Mouse (Mus musculus): ENCODE measurements around the gene C5ar1. TPM values are rescaled to one million over a fixed set of nuclear protein-coding genes. Genes with fewer than 3 reads are reported as not detected.

C5ar1 gene
- polyA plus RNA-seq, 1 experiment from 2014 or later, result 3.4 TPM

GRCm38 (mm10) chr7:16221582-16222272, 37.6 kb downstream of the C5ar1 start, which contains the start of gene Dhx34:
TSS of gene Dhx34 (minus strand) at chr7:16222037.
- Histone ChIP-seq H3K27ac (ENCODE audit: low read depth, low read length) (peak within 1 kb of the TSS; percentile 39), H3K9ac (ENCODE audit: low read depth, low read length) (peak within 1 kb of the TSS; percentile 72), H3K4me2 (peak within 1 kb of the TSS; percentile 68), H3K4me3 (ENCODE audit: low read depth, low read length) (peak within 1 kb of the TSS; percentile 59), H3K27me3 (replicated peaks; ENCODE audit: control insufficient read depth, insufficient read depth, low read length) (no peaks in the 10 kb centered on the region), H3K36me3 (ENCODE audit: control insufficient read depth, insufficient read depth, low read length) (peaks cover 6% of the 10 kb centered on the region), H3K4me1 (replicated peaks; ENCODE audit: control insufficient read depth, insufficient read depth, low read length) (no peaks in the 10 kb centered on the region; the same call in 1 of the 2 replicates), H3K9me3 (ENCODE audit: control insufficient read depth, low read length) (no peaks in the 10 kb centered on the region)
- WGBS, result 2% methylated on average over 34 of the region's 34 CpGs
- peak; percentile 96 for DNase-seq (ENCODE audit: low spot score)
- ATAC-seq (replicated peaks; ENCODE audit: low FRiP score), result peak; percentile 97

DNA sequence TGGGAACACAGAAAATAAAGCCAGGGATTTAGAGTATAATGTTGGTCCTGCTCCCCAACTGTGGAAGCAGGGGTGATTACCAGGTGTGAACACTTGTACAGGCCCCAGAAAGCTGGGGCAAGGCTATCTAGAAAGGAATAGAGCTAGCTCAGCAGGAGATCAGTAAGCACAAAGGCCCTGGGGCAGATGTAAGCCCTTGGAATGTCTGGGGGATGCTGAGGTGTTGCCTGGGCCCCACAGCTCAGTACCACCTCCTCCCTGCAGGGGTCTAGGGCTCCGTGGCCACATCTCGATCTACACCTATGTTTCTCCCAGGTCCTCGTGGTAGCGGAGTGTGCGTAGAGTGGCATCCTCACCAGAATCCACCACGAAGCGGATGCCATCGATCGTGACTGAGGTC, 45.4 kb downstream of the C5ar1 start:
- WGBS, result 94% methylated on average over 9 of the region's 9 CpGs
- ATAC-seq (replicated peaks; ENCODE audit: low FRiP score) (no peak), DNase-seq (ENCODE audit: low spot score) (no peak)
- Histone ChIP-seq H3K9ac (ENCODE audit: low read depth, low read length) (no peak overlapping the region), H3K4me3 (ENCODE audit: low read depth, low read length) (no peak overlapping the region), H3K9me3 (ENCODE audit: control insufficient read depth, low read length) (no peaks in the 10 kb centered on the region), H3K27me3 (replicated peaks; ENCODE audit: control insufficient read depth, insufficient read depth, low read length) (no peaks in the 10 kb centered on the region), H3K4me2 (no peak overlapping the region), H3K36me3 (ENCODE audit: control insufficient read depth, insufficient read depth, low read length) (peaks cover 28% of the 10 kb centered on the region), H3K27ac (ENCODE audit: low read depth, low read length) (no peak overlapping the region), H3K4me1 (replicated peaks; ENCODE audit: control insufficient read depth, insufficient read depth, low read length) (no peaks in the 10 kb centered on the region)

DNA sequence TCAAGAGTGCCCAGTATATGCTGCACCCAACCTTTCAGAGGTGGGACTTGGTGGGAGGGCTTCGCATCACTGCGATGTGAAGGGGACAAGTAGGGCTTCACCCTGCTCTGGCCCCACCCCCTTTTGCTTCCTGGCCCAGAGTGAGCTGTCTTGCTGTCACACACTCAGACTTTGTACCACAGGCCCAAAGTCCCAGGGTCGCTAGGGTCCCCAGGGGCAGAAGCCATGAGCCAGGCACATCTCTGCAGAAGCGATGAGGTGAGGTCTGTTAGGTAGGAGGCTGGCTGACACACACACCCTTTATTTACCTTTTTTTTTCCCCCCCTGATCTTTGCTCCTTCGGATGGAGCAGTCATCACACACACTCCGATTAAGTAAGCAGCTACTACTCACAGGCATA, 46.1 kb downstream of the C5ar1 start:
- H3K4me3 ChIP-seq (ENCODE audit: low read depth, low read length), result no peak overlapping the region
- no peaks in the 10 kb centered on the region for H3K4me1 ChIP-seq (replicated peaks; ENCODE audit: control insufficient read depth, insufficient read depth, low read length)
- peaks cover 27% of the 10 kb centered on the region for H3K36me3 ChIP-seq (ENCODE audit: control insufficient read depth, insufficient read depth, low read length)
- no peak overlapping the region for H3K9ac ChIP-seq (ENCODE audit: low read depth, low read length)
- ATAC-seq (replicated peaks; ENCODE audit: low FRiP score), result peak; percentile 40; the same call in 1 of the 2 replicates
- H3K27me3 ChIP-seq (replicated peaks; ENCODE audit: control insufficient read depth, insufficient read depth, low read length), result no peaks in the 10 kb centered on the region
- no peak overlapping the region for H3K4me2 ChIP-seq
- H3K9me3 ChIP-seq (ENCODE audit: control insufficient read depth, low read length), result no peaks in the 10 kb centered on the region
- H3K27ac ChIP-seq (ENCODE audit: low read depth, low read length), result no peak overlapping the region
- WGBS, result 86% methylated on average over 6 of the region's 6 CpGs
- DNase-seq (ENCODE audit: low spot score), result no peak

- H3K4me3 ChIP-seq (ENCODE audit: low read depth, low read length), result no peak overlapping the region
- 74% methylated on average over 12 of the region's 12 CpGs for WGBS
- H3K4me2 ChIP-seq, result no peak overlapping the region
- H3K4me1 ChIP-seq (replicated peaks; ENCODE audit: control insufficient read depth, insufficient read depth, low read length), result no peaks in the 10 kb centered on the region
- DNase-seq (ENCODE audit: low spot score), result no peak
- ATAC-seq (replicated peaks; ENCODE audit: low FRiP score), result no peak
- H3K9ac ChIP-seq (ENCODE audit: low read depth, low read length), result no peak overlapping the region
- no peaks in the 10 kb centered on the region for H3K9me3 ChIP-seq (ENCODE audit: control insufficient read depth, low read length)
- H3K27ac ChIP-seq (ENCODE audit: low read depth, low read length), result no peak overlapping the region
- no peaks in the 10 kb centered on the region for H3K27me3 ChIP-seq (replicated peaks; ENCODE audit: control insufficient read depth, insufficient read depth, low read length)
- H3K36me3 ChIP-seq (ENCODE audit: control insufficient read depth, insufficient read depth, low read length), result peaks cover 25% of the 10 kb centered on the region
Measured at GRCm38 (mm10) chr7:16210862-16211365, 48.4 kb downstream of the C5ar1 start.

GRCm38 (mm10) chr7:16208781-16209665, 50.3 kb downstream of the C5ar1 start:
- no peak for ATAC-seq (replicated peaks; ENCODE audit: low FRiP score)
- DNase-seq (ENCODE audit: low spot score), result no peak
- Histone ChIP-seq H3K9me3 (ENCODE audit: control insufficient read depth, low read length) (no peaks in the 10 kb centered on the region), H3K4me1 (replicated peaks; ENCODE audit: control insufficient read depth, insufficient read depth, low read length) (no peaks in the 10 kb centered on the region), H3K36me3 (ENCODE audit: control insufficient read depth, insufficient read depth, low read length) (peaks cover 21% of the 10 kb centered on the region; the same call in 1 of the 2 replicates), H3K4me2 (no peak overlapping the region), H3K4me3 (ENCODE audit: low read depth, low read length) (no peak overlapping the region), H3K9ac (ENCODE audit: low read depth, low read length) (no peak overlapping the region), H3K27me3 (replicated peaks; ENCODE audit: control insufficient read depth, insufficient read depth, low read length) (no peaks in the 10 kb centered on the region), H3K27ac (ENCODE audit: low read depth, low read length) (no peak overlapping the region)
- 90% methylated on average over 21 of the region's 21 CpGs for whole genome bisulfite sequencing

- no peaks in the 10 kb centered on the region for H3K4me1 ChIP-seq (replicated peaks; ENCODE audit: control insufficient read depth, insufficient read depth, low read length)
- no peaks in the 10 kb centered on the region for H3K9me3 ChIP-seq (ENCODE audit: control insufficient read depth, low read length)
- H3K27me3 ChIP-seq (replicated peaks; ENCODE audit: control insufficient read depth, insufficient read depth, low read length), result no peaks in the 10 kb centered on the region
- ATAC-seq (replicated peaks; ENCODE audit: low FRiP score) (no peak), DNase-seq (ENCODE audit: low spot score) (no peak)
- H3K27ac ChIP-seq (ENCODE audit: low read depth, low read length), result no peak overlapping the region
- no peak overlapping the region for H3K9ac ChIP-seq (ENCODE audit: low read depth, low read length)
- no peak overlapping the region for H3K4me2 ChIP-seq
- peaks cover 22% of the 10 kb centered on the region for H3K36me3 ChIP-seq (ENCODE audit: control insufficient read depth, insufficient read depth, low read length)
- H3K4me3 ChIP-seq (ENCODE audit: low read depth, low read length), result no peak overlapping the region
- WGBS, result 80% methylated on average over 10 of the region's 10 CpGs
Measured at GRCm38 (mm10) chr7:16207496-16207895, 51.8 kb downstream of the C5ar1 start.

DNA sequence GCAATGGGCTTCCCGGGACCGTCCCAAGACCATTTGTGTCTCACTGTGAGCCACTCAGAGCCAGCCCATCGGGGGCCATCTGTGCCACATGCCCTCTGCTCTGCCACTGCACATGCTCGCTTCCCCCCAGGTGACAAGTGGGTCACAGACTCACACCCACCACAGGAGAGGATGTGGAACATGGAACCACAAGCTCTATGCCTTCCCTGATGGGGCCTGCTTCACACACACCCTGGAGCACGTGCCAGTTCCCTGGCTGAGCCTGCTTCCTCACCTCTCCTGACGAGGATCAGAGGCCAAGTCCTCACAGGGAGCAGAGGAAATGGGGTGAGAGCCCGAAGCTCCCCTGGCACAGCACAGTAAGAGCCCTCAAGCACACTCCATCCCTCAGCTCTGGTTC, 52.3 kb downstream of the C5ar1 start:
- DNase-seq (ENCODE audit: low spot score) (no peak), ATAC-seq (replicated peaks; ENCODE audit: low FRiP score) (no peak)
- H3K36me3 ChIP-seq (ENCODE audit: control insufficient read depth, insufficient read depth, low read length), result peaks cover 22% of the 10 kb centered on the region
- WGBS, result 81% methylated on average over 7 of the region's 7 CpGs
- no peaks in the 10 kb centered on the region for H3K9me3 ChIP-seq (ENCODE audit: control insufficient read depth, low read length)
- peak overlapping the region; percentile 19; the same call in 1 of the 2 replicates for H3K27ac ChIP-seq (ENCODE audit: low read depth, low read length)
- H3K4me2 ChIP-seq, result no peak overlapping the region
- H3K27me3 ChIP-seq (replicated peaks; ENCODE audit: control insufficient read depth, insufficient read depth, low read length), result no peaks in the 10 kb centered on the region
- no peaks in the 10 kb centered on the region for H3K4me1 ChIP-seq (replicated peaks; ENCODE audit: control insufficient read depth, insufficient read depth, low read length)
- no peak overlapping the region for H3K4me3 ChIP-seq (ENCODE audit: low read depth, low read length)
- H3K9ac ChIP-seq (ENCODE audit: low read depth, low read length), result no peak overlapping the region

DNA sequence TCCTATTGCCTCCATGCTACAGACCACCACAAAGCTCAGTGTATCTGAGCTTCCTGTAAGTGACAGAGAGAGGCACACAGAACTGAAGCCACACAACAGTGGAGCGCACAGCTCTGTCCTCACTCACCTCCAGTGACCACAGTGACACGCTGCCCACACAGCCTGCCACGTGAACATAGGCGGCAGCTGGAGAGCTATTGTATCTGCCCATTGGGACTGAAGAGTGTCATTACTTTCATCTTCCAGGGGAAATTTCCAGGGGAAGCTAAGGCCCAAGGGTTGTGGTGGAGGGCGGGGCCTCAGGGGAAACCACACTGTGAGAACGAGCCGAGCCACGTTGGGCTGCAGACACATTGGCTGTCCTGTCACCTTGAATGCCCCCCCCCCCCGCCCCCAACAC, 54.5 kb downstream of the C5ar1 start:
- Histone ChIP-seq H3K36me3 (ENCODE audit: control insufficient read depth, insufficient read depth, low read length) (peaks cover 24% of the 10 kb centered on the region), H3K4me1 (replicated peaks; ENCODE audit: control insufficient read depth, insufficient read depth, low read length) (no peaks in the 10 kb centered on the region), H3K27me3 (replicated peaks; ENCODE audit: control insufficient read depth, insufficient read depth, low read length) (no peaks in the 10 kb centered on the region), H3K4me3 (ENCODE audit: low read depth, low read length) (no peak overlapping the region), H3K4me2 (no peak overlapping the region), H3K27ac (ENCODE audit: low read depth, low read length) (no peak overlapping the region), H3K9ac (ENCODE audit: low read depth, low read length) (no peak overlapping the region), H3K9me3 (ENCODE audit: control insufficient read depth, low read length) (no peaks in the 10 kb centered on the region)
- ATAC-seq (replicated peaks; ENCODE audit: low FRiP score), result no peak
- WGBS, result 65% methylated on average over 9 of the region's 9 CpGs
- DNase-seq (ENCODE audit: low spot score), result no peak

Data from liver, embryonic 11.5 days (tissue).